In the genomic region with DNA sequence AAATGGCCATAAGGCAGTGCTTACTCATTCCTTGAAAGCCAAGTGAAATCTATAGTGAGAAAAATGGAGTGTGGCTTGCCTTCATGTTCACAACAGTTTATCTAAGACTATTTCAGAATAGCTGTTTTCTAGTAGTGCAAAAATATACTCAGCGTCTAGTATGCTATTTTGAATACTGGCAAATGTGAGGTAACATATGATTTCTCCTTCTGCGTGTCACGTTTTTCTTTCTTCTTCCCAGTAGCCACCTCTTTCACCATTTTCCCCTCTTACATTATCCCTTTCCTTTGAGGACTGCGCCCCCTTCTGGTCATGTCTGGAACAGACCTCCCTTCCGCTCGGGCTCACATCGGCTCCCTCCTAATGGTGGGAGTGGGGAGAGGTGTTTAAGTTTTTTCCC, we compare ENCODE assay signal across 8 mouse cellular contexts. TPM values are rescaled to one million over a fixed set of nuclear protein-coding genes. Genes with fewer than 3 reads are reported as not detected.
DNase-seq lines count a peak whose midpoint lies in the region; ATAC-seq lines count a peak whose summit lies in the region.

No protein-coding gene starts in this region.

- WGBS in forebrain, embryonic 14.5 days: 10% methylated on average over 7 of the region's 7 CpGs
- 10% methylated on average over 7 of the region's 7 CpGs for WGBS in hindbrain, embryonic 13.5 days

- no peaks in the 10 kb centered on the region for H3K4me1 ChIP-seq in forebrain, embryonic 14.5 days (ENCODE audit: control insufficient read depth, insufficient read depth, low read length)
- peaks cover 22% of the 10 kb centered on the region for H3K4me1 ChIP-seq in hindbrain, embryonic 13.5 days (replicated peaks)

- ATAC-seq in forebrain, embryonic 14.5 days: peak; percentile 72
- peak; percentile 79 for ATAC-seq in hindbrain, embryonic 13.5 days (ENCODE audit: low FRiP score)

- H3K27ac ChIP-seq in forebrain, embryonic 14.5 days (ENCODE audit: low read depth, low read length): peak overlapping the region; percentile 76
- H3K27ac ChIP-seq in hindbrain, embryonic 13.5 days: peak overlapping the region; percentile 88

- H3K9ac ChIP-seq in forebrain, embryonic 14.5 days (ENCODE audit: low read length): peak overlapping the region; percentile 77
- H3K9ac ChIP-seq in hindbrain, embryonic 13.5 days: peak overlapping the region; percentile 80

- DNase-seq in MEL-GATA-1-ER (ENCODE audit: extremely low read depth, low read depth): peak; percentile 50
- DNase-seq in c-Kit-positive CD71-positive TER-119-positive erythroid progenitor cells, embryonic 14.5 days (ENCODE audit: low spot score): peak; percentile 82
- peak; percentile 91 for DNase-seq in forebrain, embryonic 14.5 days (ENCODE audit: low spot score)
- peak; percentile 93 to 96 for DNase-seq in layer of hippocampus, postnatal 14 days (ENCODE audit: low spot score in 2 of 2)
- DNase-seq in lung, postnatal 4 days: peak; percentile 67 to 89
- DNase-seq in retina, postnatal 7 days (ENCODE audit: low read depth, low spot score): peak; percentile 83
- peak; percentile 96 for DNase-seq in thymus, postnatal 4 days

- no peaks in the 10 kb centered on the region for H3K27me3 ChIP-seq in forebrain, embryonic 14.5 days (replicated peaks; ENCODE audit: control insufficient read depth, insufficient read depth, low read length)
- H3K27me3 ChIP-seq in hindbrain, embryonic 13.5 days: no peaks in the 10 kb centered on the region

- H3K9me3 ChIP-seq in forebrain, embryonic 14.5 days (replicated peaks; ENCODE audit: control insufficient read depth, low read length): peaks cover 4% of the 10 kb centered on the region; the same call in 1 of the 2 replicates
- H3K9me3 ChIP-seq in hindbrain, embryonic 13.5 days: peaks cover 8% of the 10 kb centered on the region; the same call in 1 of the 2 replicates

- peak overlapping the region; percentile 44 for H3K4me2 ChIP-seq in forebrain, embryonic 14.5 days (ENCODE audit: low read length)
- H3K4me2 ChIP-seq in hindbrain, embryonic 13.5 days: peak overlapping the region; percentile 58

- peaks cover 50% of the 10 kb centered on the region for H3K36me3 ChIP-seq in forebrain, embryonic 14.5 days (ENCODE audit: control insufficient read depth, insufficient read depth, low read length)
- peaks cover 67% of the 10 kb centered on the region for H3K36me3 ChIP-seq in hindbrain, embryonic 13.5 days

- peak overlapping the region; percentile 46 for H3K4me3 ChIP-seq in forebrain, embryonic 14.5 days (ENCODE audit: low read depth, low read length)
- peak overlapping the region; percentile 51 for H3K4me3 ChIP-seq in hindbrain, embryonic 13.5 days

RNA-seq across cellular contexts. Expression of a gene that starts 50.2 kb away (rescaled TPM):
- 55.6 and 58.1 TPM in 2 replicates for polyA plus RNA-seq in forebrain, embryonic 14.5 days (2014; fragmentation: Nextera tagmentation; extraction: Ambion mirVana)
- polyA plus RNA-seq in hindbrain, embryonic 13.5 days (2015; fragmentation: Nextera tagmentation; extraction: Ambion mirVana): 53.8 and 57.1 TPM in 2 replicates
- 10 to 100 TPM; 24.0 to 29.1 TPM for total RNA-seq in layer of hippocampus, postnatal 14 days (2021)

RNA-seq across cellular contexts. Expression of a gene that starts 54.7 kb away (rescaled TPM):
- polyA plus RNA-seq in forebrain, embryonic 14.5 days (2014; fragmentation: Nextera tagmentation; extraction: Ambion mirVana): 30.6 and 34.7 TPM in 2 replicates
- polyA plus RNA-seq in hindbrain, embryonic 13.5 days (2015; fragmentation: Nextera tagmentation; extraction: Ambion mirVana): 42.5 and 44.0 TPM in 2 replicates
- 10 to 100 TPM; 47.2 to 49.3 TPM for total RNA-seq in layer of hippocampus, postnatal 14 days (2021)

Comparison
In these comparisons a context has a peak if more than half of its experiments do, and no peak if none do; other contexts are left out.
1. Peak in every context shown above with its lines: DNase-seq, ATAC-seq, H3K4me3 ChIP-seq and H3K27ac ChIP-seq.